Mouse (Mus musculus) midbrain, embryonic 11.5 days (tissue): ENCODE measurements around the gene Trappc1. TPM values are rescaled to one million over a fixed set of nuclear protein-coding genes. Genes with fewer than 3 reads are reported as not detected.

Experiments
- ATAC-seq: fragments of 200-750 bp; cut with Nextera tagmentation; 2 replicates; pipeline ENCODE4 v1.8.0; 2017; ENCODE audit warnings: moderate TSS enrichment, moderate library complexity; ENCODE audit not compliant: low FRiP score
- DNase-seq: peaks from one replicate; pipeline ENCODE4 v3.0.0; 2015; ENCODE audit warnings: low spot score; ENCODE audit errors: missing footprints
- H3K27ac ChIP-seq: fragments of 300-500 bp; sonication (generic); 2 replicates; pipeline ENCODE4 v1.5.1; 2014; ENCODE audit warnings: low read depth, low read length
- H3K27me3 ChIP-seq: fragments of 300-500 bp; sonication (generic); 2 replicates; pipeline ENCODE4 v1.6.1; 2014; ENCODE audit warnings: mild to moderate bottlenecking, low read length, moderate library complexity, mixed read lengths; ENCODE audit not compliant: control insufficient read depth, insufficient read depth
- H3K36me3 ChIP-seq: fragments of 300-500 bp; sonication (generic); 2 replicates; pipeline ENCODE4 v1.6.1; 2014; ENCODE audit warnings: mild to moderate bottlenecking, low read length, moderate library complexity, mixed read lengths; ENCODE audit not compliant: control insufficient read depth, insufficient read depth
- H3K4me1 ChIP-seq: fragments of 300-500 bp; sonication (generic); 2 replicates; pipeline ENCODE4 v1.6.1; 2014; ENCODE audit warnings: low read length; ENCODE audit not compliant: control insufficient read depth, insufficient read depth
- H3K4me2 ChIP-seq: fragments of 300-500 bp; sonication (generic); 2 replicates; pipeline ENCODE4 v1.6.1; 2014; ENCODE audit warnings: mild to moderate bottlenecking, moderate library complexity
- H3K4me3 ChIP-seq: fragments of 300-500 bp; sonication (generic); 2 replicates; pipeline ENCODE4 v1.5.1; 2014; ENCODE audit warnings: low read depth, low read length
- H3K9ac ChIP-seq: fragments of 300-500 bp; sonication (generic); 2 replicates; pipeline ENCODE4 v1.6.1; 2014; ENCODE audit warnings: low read length
- H3K9me3 ChIP-seq: fragments of 300-500 bp; sonication (generic); 2 replicates; pipeline ENCODE4 v1.6.1; 2016; ENCODE audit warnings: low read length; ENCODE audit not compliant: control insufficient read depth
- WGBS: fragments of 180-500 bp; shearing (Covaris S2); extraction: QIAGEN DNeasy Blood & Tissue Kit; methylation state at CpG from one replicate; pipeline ENCODE4 v1.1.7; 2014; 5-methylcytosine and 5-hydroxymethylcytosine counted together
- polyA plus RNA-seq: library from polyadenylated mRNA; unstranded; fragments of >200 nt; fragmentation: Nextera tagmentation; extraction: Ambion mirVana; gene quantifications from 2 replicates; pipeline ENCODE4 v1.2.1, GENCODE M21; 2014

Gene Trappc1
- polyA plus RNA-seq, 1 experiment from 2014 or later, result 205 TPM

DNA sequence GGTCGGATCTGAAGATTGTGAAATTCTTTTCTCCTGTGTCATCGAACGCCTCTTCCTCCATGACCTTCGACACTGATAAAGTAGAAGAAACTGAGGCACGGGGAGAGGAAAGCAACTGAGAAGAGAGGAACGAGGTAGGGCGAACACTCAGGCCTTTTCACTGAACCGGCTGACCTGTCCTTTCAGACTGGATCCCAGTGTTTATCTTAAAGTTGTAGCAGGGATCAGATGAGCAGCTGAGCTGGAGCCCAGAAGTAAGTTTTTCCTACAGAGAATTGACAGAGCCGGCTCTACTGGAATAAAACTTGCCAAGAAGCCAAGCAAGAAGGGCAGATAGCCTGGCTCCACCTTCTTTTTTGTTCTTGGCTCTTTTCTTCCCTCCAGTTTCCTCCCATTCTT is 47.0 kb downstream of the Trappc1 start:
- Histone ChIP-seq H3K36me3 (no peaks in the 10 kb centered on the region), H3K27ac (peak overlapping the region; percentile 62), H3K27me3 (no peaks in the 10 kb centered on the region), H3K9me3 (no peaks in the 10 kb centered on the region; the same call in 1 of the 2 replicates), H3K4me1 (peaks cover 33% of the 10 kb centered on the region), H3K4me3 (0 out of 2 replicates have a peak overlapping the region, but pooled peaks have one; percentile 1), H3K9ac (peak overlapping the region; percentile 36; the same call in 1 of the 2 replicates), H3K4me2 (peak overlapping the region; percentile 36)
- ATAC-seq, result no peak
- DNase-seq, result peak; percentile 89
- 11% methylated on average over 9 of the region's 9 CpGs for WGBS

- H3K36me3 ChIP-seq, result no peaks in the 10 kb centered on the region
- peaks cover 29% of the 10 kb centered on the region for H3K4me1 ChIP-seq
- H3K27me3 ChIP-seq, result no peaks in the 10 kb centered on the region
- DNase-seq (no peak), ATAC-seq (no peak)
- no peak overlapping the region for H3K4me3 ChIP-seq
- H3K27ac ChIP-seq, result peak overlapping the region; percentile 62; the same call in 1 of the 2 replicates
- H3K9me3 ChIP-seq, result no peaks in the 10 kb centered on the region; the same call in 1 of the 2 replicates
- H3K9ac ChIP-seq, result 0 out of 2 replicates have a peak overlapping the region, but pooled peaks have one; percentile 18
- peak overlapping the region; percentile 36 for H3K4me2 ChIP-seq
- WGBS, result 33% methylated on average over 12 of the region's 12 CpGs
Observed at GRCm38 (mm10) chr11:69371601-69372000, 47.8 kb downstream of the Trappc1 start.

GRCm38 (mm10) chr11:69372056-69372779 is 48.4 kb downstream of the Trappc1 start:
- ATAC-seq, result no peak
- H3K36me3 ChIP-seq, result no peaks in the 10 kb centered on the region
- H3K4me1 ChIP-seq, result peaks cover 27% of the 10 kb centered on the region
- H3K4me2 ChIP-seq, result no peak overlapping the region
- H3K9me3 ChIP-seq, result no peaks in the 10 kb centered on the region; the same call in 1 of the 2 replicates
- WGBS, result 68% methylated on average over 12 of the region's 12 CpGs
- H3K9ac ChIP-seq, result no peak overlapping the region
- no peak overlapping the region for H3K4me3 ChIP-seq
- H3K27ac ChIP-seq, result no peak overlapping the region
- no peak for DNase-seq
- no peaks in the 10 kb centered on the region for H3K27me3 ChIP-seq

- H3K4me2 ChIP-seq, result no peak overlapping the region
- DNase-seq (no peak), ATAC-seq (no peak)
- H3K9ac ChIP-seq, result no peak overlapping the region
- H3K4me1 ChIP-seq, result peaks cover 22% of the 10 kb centered on the region
- no peaks in the 10 kb centered on the region for H3K36me3 ChIP-seq
- 66% methylated on average over 3 of the region's 3 CpGs for WGBS
- no peak overlapping the region for H3K27ac ChIP-seq
- H3K4me3 ChIP-seq, result no peak overlapping the region
- no peaks in the 10 kb centered on the region for H3K27me3 ChIP-seq
- H3K9me3 ChIP-seq, result no peaks in the 10 kb centered on the region; the same call in 1 of the 2 replicates
Observed at GRCm38 (mm10) chr11:69372780-69373170, 49.0 kb downstream of the Trappc1 start.

- Histone ChIP-seq H3K4me3 (no peak overlapping the region), H3K36me3 (no peaks in the 10 kb centered on the region), H3K4me2 (no peak overlapping the region), H3K27ac (no peak overlapping the region), H3K4me1 (peaks cover 18% of the 10 kb centered on the region), H3K9ac (no peak overlapping the region), H3K9me3 (no peaks in the 10 kb centered on the region; the same call in 1 of the 2 replicates), H3K27me3 (no peaks in the 10 kb centered on the region)
- no peak for ATAC-seq
- 89% methylated on average over 16 of the region's 16 CpGs for WGBS
- DNase-seq, result no peak
Observed at GRCm38 (mm10) chr11:69373223-69373965, 49.6 kb downstream of the Trappc1 start.

Other genes with a start within 250 kb of the Trappc1 start
- 72.4 and 73.5 TPM in 2 replicates for gene Vamp2, start 235.5 kb upstream of the Trappc1 start, polyA plus RNA-seq
- 6.0 and 7.3 TPM in 2 replicates for gene Per1, start 228.8 kb upstream of the Trappc1 start, polyA plus RNA-seq
- 0.17 and 0.33 TPM in 2 replicates for gene Hes7, start 203.6 kb upstream of the Trappc1 start, polyA plus RNA-seq
- 0.11 TPM in 1 of 2 replicates, not detected in the other for gene 9130213A22Rik, start 201.4 kb upstream of the Trappc1 start, polyA plus RNA-seq
- 0.15 and 0.74 TPM in 2 replicates for gene Aloxe3, start 198.1 kb upstream of the Trappc1 start, polyA plus RNA-seq
- gene Alox12b, start 167.0 kb upstream of the Trappc1 start, polyA plus RNA-seq, result not detected in 2 replicates
- gene Alox8, start 126.1 kb upstream of the Trappc1 start, polyA plus RNA-seq, result 0.11 TPM in 1 of 2 replicates, not detected in the other
- 0.04 TPM in 1 of 2 replicates, not detected in the other for gene Gucy2e, start 86.9 kb upstream of the Trappc1 start, polyA plus RNA-seq
- 20.0 and 28.3 TPM in 2 replicates for gene Cntrob, start 205 bp upstream of the Trappc1 start, polyA plus RNA-seq
- 1.8 and 2.9 TPM in 2 replicates for gene Kcnab3, start 2.3 kb downstream of the Trappc1 start, polyA plus RNA-seq
- 29.6 and 30.4 TPM in 2 replicates for gene Rnf227, start 16.5 kb downstream of the Trappc1 start, polyA plus RNA-seq
- 38.2 and 39.4 TPM in 2 replicates for gene Chd3, start 45.4 kb downstream of the Trappc1 start, polyA plus RNA-seq
- gene Naa38, start 71.5 kb downstream of the Trappc1 start, polyA plus RNA-seq, result 120 and 130 TPM in 2 replicates
- 44.6 and 50.5 TPM in 2 replicates for gene Cyb5d1, start 71.7 kb downstream of the Trappc1 start, polyA plus RNA-seq
- gene Tmem88, start 74.3 kb downstream of the Trappc1 start, polyA plus RNA-seq, result 11.9 and 13.1 TPM in 2 replicates
- gene Kdm6b, start 89.7 kb downstream of the Trappc1 start, polyA plus RNA-seq, result 30.2 and 31.7 TPM in 2 replicates
- gene Dnah2, start 225.1 kb downstream of the Trappc1 start, polyA plus RNA-seq, result 1.00 and 1.9 TPM in 2 replicates
- gene Efnb3, start 236.2 kb downstream of the Trappc1 start, polyA plus RNA-seq, result 11.0 and 12.3 TPM in 2 replicates